Mouse (Mus musculus): ENCODE data around the gene Phactr2.
"Not testable (repeated sequence)": the region's sequence is repeated elsewhere in the genome, so short reads cannot be mapped to it uniquely, and the experiment has no call there.

Phactr2 gene

GRCm38 (mm10) chr10:13473833-13474567, at the start of gene Phactr2:
Phactr2 (minus strand) TSS chr10:13474412.
- peak in 1 of 2 experiments; percentile 47 for DNase-seq

- DNase-seq: no peak
Measured at GRCm38 (mm10) chr10:13521857-13522256, 47.6 kb upstream of the Phactr2 start.

GRCm38 (mm10) chr10:13502371-13502770, 28.2 kb upstream of the Phactr2 start:
- DNase-seq: no peak

GRCm38 (mm10) chr10:13501533-13501932, 27.3 kb upstream of the Phactr2 start:
- not testable (repeated sequence) for DNase-seq

GRCm38 (mm10) chr10:13500938-13501496, 26.8 kb upstream of the Phactr2 start:
- DNase-seq: peak; percentile 93 to 94

- DNase-seq: no peak
Measured at GRCm38 (mm10) chr10:13500473-13500872, 26.3 kb upstream of the Phactr2 start.

GRCm38 (mm10) chr10:13499331-13499730, 25.1 kb upstream of the Phactr2 start, which contains the start of gene Fuca2:
Fuca2 (plus strand) TSS chr10:13499540.
- DNase-seq: no peak

- DNase-seq: no peak
Measured at GRCm38 (mm10) chr10:13496315-13496714, 22.1 kb upstream of the Phactr2 start.

GRCm38 (mm10) chr10:13493978-13494686, 19.9 kb upstream of the Phactr2 start:
- DNase-seq: peak; percentile 71

- no peak for DNase-seq
Measured at GRCm38 (mm10) chr10:13489671-13490070, 15.5 kb upstream of the Phactr2 start.

GRCm38 (mm10) chr10:13485958-13486357, 11.7 kb upstream of the Phactr2 start:
- no peak for DNase-seq

- no peak for DNase-seq
Measured at GRCm38 (mm10) chr10:13479341-13479740, 5.1 kb upstream of the Phactr2 start.

- no peak for DNase-seq
Measured at GRCm38 (mm10) chr10:13475121-13475520, 909 bp upstream of the Phactr2 start.

GRCm38 (mm10) chr10:13474568-13474955, 350 bp upstream of the Phactr2 start:
- no peak for DNase-seq

GRCm38 (mm10) chr10:13473287-13473832, 852 bp downstream of the Phactr2 start:
- DNase-seq: no peak

- no peak for DNase-seq
Measured at GRCm38 (mm10) chr10:13470236-13470635, 4.0 kb downstream of the Phactr2 start.

- not testable (repeated sequence) for DNase-seq
Measured at GRCm38 (mm10) chr10:13468025-13468529, 6.1 kb downstream of the Phactr2 start.

GRCm38 (mm10) chr10:13466925-13467324, 7.3 kb downstream of the Phactr2 start:
- DNase-seq: no peak

GRCm38 (mm10) chr10:13464295-13464694, 9.9 kb downstream of the Phactr2 start:
- not testable (repeated sequence) for DNase-seq

- DNase-seq: no peak
Measured at GRCm38 (mm10) chr10:13453200-13453990, 20.8 kb downstream of the Phactr2 start.

- no peak for DNase-seq
Measured at GRCm38 (mm10) chr10:13451640-13452039, 22.6 kb downstream of the Phactr2 start.

GRCm38 (mm10) chr10:13448283-13449045, 25.7 kb downstream of the Phactr2 start:
- DNase-seq: no peak
